Mouse (Mus musculus) lung, adult 2 months (tissue): ENCODE data around the gene Slc35b1.

Experiments
- CTCF ChIP-seq: fragments of 200-500 bp; IDR thresholded peaks from 2 replicates; pipeline ENCODE4 v1.5.1; 2011; ENCODE audit warnings: mild to moderate bottlenecking, low read length, control low read depth; ENCODE audit not compliant: insufficient read depth
- POLR2A ChIP-seq: fragments of 200-500 bp; IDR thresholded peaks from 2 replicates; pipeline ENCODE4 v1.6.1; 2011; ENCODE audit warnings: low read depth, mild to moderate bottlenecking, control low read depth, low read length, borderline replicate concordance; ENCODE audit errors: extremely low read depth

- TF ChIP-seq CTCF (no peak), POLR2A (no peak)
Measured at GRCm38 (mm10) chr11:95394112-95394511, 9.6 kb downstream of the Slc35b1 start.
